Mouse (Mus musculus) heart, embryonic 14.5 days (tissue): ENCODE data around the gene Socs4. TPM values are rescaled to one million over a fixed set of nuclear protein-coding genes. Genes with fewer than 3 reads are reported as not detected.

ENCODE experiments used
- ATAC-seq: fragments of 200-750 bp; cut with Nextera tagmentation; 2 replicates; pipeline ENCODE4 v1.8.0; 2017; ENCODE audit warnings: low read depth, moderate TSS enrichment; ENCODE audit not compliant: insufficient number of reproducible peaks, insufficient read depth, low FRiP score
- H3K27ac ChIP-seq, 2 experiments: fragments of 200-500 bp in 1 of 2; fragments of 300-500 bp in 1 of 2; sonication (generic) in 1 of 2; replicated peaks in 1 of 2; 2 replicates each; pipeline ENCODE4 v1.5.1; 2012 to 2014; ENCODE audit warnings: low read depth in 2 of 2, low read length in 2 of 2, control low read depth in 1 of 2, mild to moderate bottlenecking in 1 of 2, mixed read lengths in 1 of 2; ENCODE audit not compliant: control insufficient read depth in 1 of 2, insufficient read depth in 1 of 2
- H3K27me3 ChIP-seq: fragments of 300-500 bp; sonication (generic); 2 replicates; pipeline ENCODE4 v1.6.1; 2014; ENCODE audit warnings: mild to moderate bottlenecking, low read length, control low read depth; ENCODE audit not compliant: control insufficient read depth, insufficient read depth
- H3K36me3 ChIP-seq: fragments of 300-500 bp; sonication (generic); 2 replicates; pipeline ENCODE4 v1.6.1; 2014; ENCODE audit warnings: mild to moderate bottlenecking, control low read depth, low read length, mixed read lengths; ENCODE audit not compliant: control insufficient read depth, insufficient read depth
- H3K4me1 ChIP-seq, 2 experiments: fragments of 200-500 bp in 1 of 2; fragments of 300-500 bp in 1 of 2; sonication (generic) in 1 of 2; 2 replicates each; pipeline ENCODE4 v1.6.1; 2012 to 2014; ENCODE audit warnings: low read length in 2 of 2, control low read depth in 1 of 2, mixed read lengths in 1 of 2; ENCODE audit not compliant: control insufficient read depth in 2 of 2, insufficient read depth in 2 of 2
- H3K4me2 ChIP-seq: fragments of 300-500 bp; sonication (generic); 2 replicates; pipeline ENCODE4 v1.6.1; 2014; ENCODE audit warnings: mild to moderate bottlenecking, low read length
- H3K4me3 ChIP-seq, 2 experiments: fragments of 200-500 bp in 1 of 2; fragments of 300-500 bp in 1 of 2; sonication (generic) in 1 of 2; 2 replicates each; pipeline ENCODE4 v1.5.1; 2012 to 2014; ENCODE audit warnings: low read length in 2 of 2, mild to moderate bottlenecking in 2 of 2, control low read depth in 1 of 2, low read depth in 1 of 2, moderate library complexity in 1 of 2; ENCODE audit not compliant: control insufficient read depth in 1 of 2, insufficient read depth in 1 of 2
- H3K9ac ChIP-seq: fragments of 300-500 bp; sonication (generic); 2 replicates; pipeline ENCODE4 v1.6.1; 2014; ENCODE audit warnings: mild to moderate bottlenecking, low read length
- H3K9me3 ChIP-seq: fragments of 300-500 bp; sonication (generic); 2 replicates; pipeline ENCODE4 v1.6.1; 2016; ENCODE audit warnings: low read length, control low read depth; ENCODE audit not compliant: control insufficient read depth
- WGBS: fragments of 180-500 bp; shearing (Covaris S2); extraction: QIAGEN DNeasy Blood & Tissue Kit; methylation state at CpG from one replicate; pipeline ENCODE4 v1.1.7; 2014; 5-methylcytosine and 5-hydroxymethylcytosine counted together
- polyA plus RNA-seq: library from polyadenylated mRNA; unstranded; fragments of >200 nt; fragmentation: Nextera tagmentation; extraction: Ambion mirVana; gene quantifications from 2 replicates; pipeline ENCODE4 v1.2.1, GENCODE M21; 2014

The Socs4 gene
- polyA plus RNA-seq, 1 experiment from 2014 or later = 2.9 TPM

DNA sequence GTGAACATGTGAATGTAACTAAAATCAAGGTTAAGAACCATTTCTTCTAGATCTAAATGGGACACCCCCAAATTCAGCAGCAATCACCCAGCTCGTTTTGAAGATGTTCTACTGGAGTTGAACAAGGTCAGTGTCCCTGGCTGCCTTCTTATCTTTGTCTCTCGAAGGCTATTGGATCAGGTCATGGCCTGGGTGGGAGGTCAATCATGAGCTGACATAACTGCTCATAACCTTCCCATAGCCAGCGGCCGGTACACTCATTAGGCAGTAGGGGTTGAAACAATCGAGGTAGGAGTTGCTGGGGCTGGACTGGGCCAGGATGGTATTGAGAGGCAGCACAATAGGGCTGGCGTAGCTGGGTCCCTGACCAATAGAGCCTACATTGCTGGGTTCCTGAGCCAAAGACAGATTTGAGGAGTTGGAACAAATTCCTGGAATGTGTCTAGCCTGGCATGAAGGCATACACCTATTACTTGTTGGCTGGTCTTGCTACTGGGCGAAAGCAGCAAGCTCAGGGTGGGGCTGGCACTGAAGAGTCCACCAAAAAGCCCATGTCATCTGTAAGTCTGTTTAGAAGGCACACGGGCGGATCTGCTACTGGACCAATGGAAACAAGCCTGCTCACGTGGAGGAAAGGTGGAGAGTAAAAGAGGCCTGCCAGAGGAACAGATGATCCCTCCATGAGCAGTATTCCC lies 63.6 kb downstream of the Socs4 start:
- H3K4me1 ChIP-seq = no peaks in the 10 kb centered on the region
- no peak overlapping the region for H3K9ac ChIP-seq
- H3K27me3 ChIP-seq = no peaks in the 10 kb centered on the region
- no peaks in the 10 kb centered on the region for H3K9me3 ChIP-seq
- no peak overlapping the region for H3K4me3 ChIP-seq
- H3K4me2 ChIP-seq = no peak overlapping the region
- ATAC-seq = no peak
- 76% methylated on average over 10 of the region's 10 CpGs for WGBS
- H3K36me3 ChIP-seq = no peaks in the 10 kb centered on the region
- no peak overlapping the region for H3K27ac ChIP-seq

- WGBS = 75% methylated on average over 4 of the region's 4 CpGs
- ATAC-seq = no peak
- Histone ChIP-seq H3K4me2 (no peak overlapping the region), H3K9me3 (no peaks in the 10 kb centered on the region), H3K36me3 (no peaks in the 10 kb centered on the region), H3K27ac (no peak overlapping the region), H3K4me3 (no peak overlapping the region), H3K27me3 (no peaks in the 10 kb centered on the region), H3K4me1 (no peaks in the 10 kb centered on the region), H3K9ac (no peak overlapping the region)
These were observed 65.1 kb downstream of the Socs4 start for GRCm38 (mm10) chr14:47341811-47342291.

Other genes starting within 250 kb of the Socs4 start
- gene Gch1, start 87.5 kb upstream of the Socs4 start, polyA plus RNA-seq = 5.7 and 6.6 TPM in 2 replicates
- gene Wdhd1, start 74 bp upstream of the Socs4 start, polyA plus RNA-seq = 13.5 and 15.2 TPM in 2 replicates
- gene Mapk1ip1l, start 21.3 kb downstream of the Socs4 start, polyA plus RNA-seq = 51.6 and 53.8 TPM in 2 replicates
- gene Lgals3, start 90.8 kb downstream of the Socs4 start, polyA plus RNA-seq = 6.4 and 17.5 TPM in 2 replicates
- 28.6 and 35.7 TPM in 2 replicates for gene Dlgap5, start 141.5 kb downstream of the Socs4 start, polyA plus RNA-seq
- gene Fbxo34, start 173.5 kb downstream of the Socs4 start, polyA plus RNA-seq = 16.4 and 17.8 TPM in 2 replicates